Mouse (Mus musculus) midbrain, embryonic 13.5 days (tissue): ENCODE data around the gene C1qtnf6. TPM values are rescaled to one million over a fixed set of nuclear protein-coding genes. Genes with fewer than 3 reads are reported as not detected.

ENCODE experiments used
- ATAC-seq: fragments of 200-750 bp; cut with Nextera tagmentation; 2 replicates; pipeline ENCODE4 v1.8.0; 2017; ENCODE audit warnings: mild to moderate bottlenecking, moderate TSS enrichment, moderate library complexity
- H3K27ac ChIP-seq: fragments of 300-500 bp; sonication (generic); 2 replicates; pipeline ENCODE4 v1.5.1; 2015; ENCODE audit warnings: inconsistent platforms, mild to moderate bottlenecking, moderate library complexity
- H3K27me3 ChIP-seq: fragments of 300-500 bp; sonication (generic); 2 replicates; pipeline ENCODE4 v1.6.1; 2015; ENCODE audit warnings: mild to moderate bottlenecking, inconsistent platforms
- H3K36me3 ChIP-seq: fragments of 300-500 bp; sonication (generic); 2 replicates; pipeline ENCODE4 v1.6.1; 2015; ENCODE audit warnings: mild to moderate bottlenecking, inconsistent platforms
- H3K4me1 ChIP-seq: fragments of 300-500 bp; sonication (generic); replicated peaks from 2 replicates; pipeline ENCODE4 v1.6.1; 2015; ENCODE audit warnings: inconsistent platforms
- H3K4me2 ChIP-seq: fragments of 300-500 bp; sonication (generic); replicated peaks from 2 replicates; pipeline ENCODE4 v1.6.1; 2015; ENCODE audit warnings: moderate library complexity, mild to moderate bottlenecking, inconsistent platforms
- H3K4me3 ChIP-seq: fragments of 300-500 bp; sonication (generic); replicated peaks from 2 replicates; pipeline ENCODE4 v1.5.1; 2015; ENCODE audit warnings: mild to moderate bottlenecking, inconsistent platforms
- H3K9ac ChIP-seq: fragments of 300-500 bp; sonication (generic); replicated peaks from 2 replicates; pipeline ENCODE4 v1.6.1; 2015; ENCODE audit warnings: mild to moderate bottlenecking, inconsistent platforms
- H3K9me3 ChIP-seq: fragments of 300-500 bp; sonication (generic); 2 replicates; pipeline ENCODE4 v1.6.1; 2016; ENCODE audit warnings: mild to moderate bottlenecking, inconsistent platforms
- WGBS: fragments of 180-500 bp; shearing (Covaris S2); methylation state at CpG from one replicate; pipeline ENCODE4 v1.1.7; 2015; 5-methylcytosine and 5-hydroxymethylcytosine counted together
- polyA plus RNA-seq: library from polyadenylated mRNA; unstranded; fragments of >200 nt; fragmentation: Nextera tagmentation; extraction: Ambion mirVana; gene quantifications from 2 replicates; pipeline ENCODE4 v1.2.1, GENCODE M21; 2015

Gene C1qtnf6
- polyA plus RNA-seq, 1 experiment from 2014 or later: 5.6 TPM

DNA sequence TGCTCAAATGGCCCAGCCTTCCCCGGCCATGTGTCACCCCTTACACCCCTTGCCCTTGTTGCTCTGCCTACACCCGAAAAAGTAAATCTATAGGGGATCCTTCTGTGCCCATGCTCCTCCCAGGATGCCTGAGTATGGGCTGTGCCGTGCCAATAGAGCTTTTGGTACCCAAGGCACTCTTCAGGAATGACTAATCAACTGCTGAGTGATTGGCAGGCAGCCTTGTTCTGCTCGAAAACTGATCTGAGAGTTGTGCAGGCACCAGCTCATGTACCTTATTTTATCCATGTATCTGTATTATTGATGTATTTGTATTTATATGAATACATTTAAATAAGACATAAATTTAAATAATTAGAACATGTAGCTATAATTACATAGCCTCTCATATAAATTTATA lies 44.1 kb downstream of the C1qtnf6 start:
- Histone ChIP-seq H3K4me3 (no peak overlapping the region), H3K4me2 (no peak overlapping the region), H3K27ac (no peak overlapping the region), H3K9ac (no peak overlapping the region), H3K27me3 (no peaks in the 10 kb centered on the region), H3K4me1 (no peaks in the 10 kb centered on the region), H3K36me3 (no peaks in the 10 kb centered on the region), H3K9me3 (no peaks in the 10 kb centered on the region)
- ATAC-seq: no peak
- WGBS: 70% methylated on average over 4 of the region's 4 CpGs

DNA sequence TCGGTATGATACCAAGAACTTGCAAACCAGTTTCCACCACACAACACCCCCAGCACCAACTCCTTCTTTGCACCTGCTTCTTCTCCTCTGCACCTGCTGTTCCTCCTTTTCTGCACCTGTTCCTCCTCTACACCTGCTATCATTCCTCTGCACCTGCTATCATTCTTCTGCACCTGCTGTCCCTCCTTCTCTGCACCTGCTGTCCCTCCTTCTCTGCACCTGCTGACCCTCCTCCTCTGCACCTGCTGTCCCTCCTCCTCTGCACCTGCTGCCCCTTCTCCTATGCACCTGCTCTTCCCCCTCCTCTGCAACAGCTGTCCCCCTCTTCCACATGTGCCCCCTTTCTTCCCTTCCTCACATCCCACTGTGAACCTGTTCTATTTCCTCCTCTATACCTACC lies 44.7 kb downstream of the C1qtnf6 start:
- no peaks in the 10 kb centered on the region for H3K27me3 ChIP-seq
- H3K27ac ChIP-seq: no peak overlapping the region
- no peak for ATAC-seq
- 94% methylated on average over 1 of the region's 1 CpGs for WGBS
- H3K36me3 ChIP-seq: no peaks in the 10 kb centered on the region
- H3K4me2 ChIP-seq: no peak overlapping the region
- no peaks in the 10 kb centered on the region for H3K9me3 ChIP-seq
- H3K4me1 ChIP-seq: no peaks in the 10 kb centered on the region
- H3K9ac ChIP-seq: no peak overlapping the region
- no peak overlapping the region for H3K4me3 ChIP-seq

DNA sequence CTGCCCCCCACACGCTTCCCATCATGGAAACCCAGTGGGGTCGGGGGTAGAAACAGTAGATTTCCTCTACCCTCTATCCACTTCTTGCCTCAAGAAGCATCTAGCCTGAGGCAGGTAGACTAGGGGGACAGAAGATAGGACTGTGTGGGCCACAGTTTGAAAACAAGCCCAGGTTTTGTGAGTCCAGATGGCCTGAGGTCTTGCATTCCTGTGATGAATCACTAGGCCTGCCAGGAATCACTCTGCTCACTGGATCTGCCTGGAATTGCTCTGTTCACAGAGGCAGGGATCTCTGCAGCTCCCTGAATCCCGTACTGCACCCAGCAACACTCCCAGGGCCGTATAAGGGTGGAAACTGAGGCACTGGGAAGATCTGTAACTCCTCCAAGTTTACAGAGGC lies 47.9 kb downstream of the C1qtnf6 start:
- no peak overlapping the region for H3K4me3 ChIP-seq
- WGBS: 74% methylated on average over 4 of the region's 4 CpGs
- no peak overlapping the region for H3K27ac ChIP-seq
- H3K4me1 ChIP-seq: no peaks in the 10 kb centered on the region
- H3K4me2 ChIP-seq: no peak overlapping the region
- no peak for ATAC-seq
- no peaks in the 10 kb centered on the region for H3K36me3 ChIP-seq
- no peaks in the 10 kb centered on the region for H3K9me3 ChIP-seq
- no peaks in the 10 kb centered on the region for H3K27me3 ChIP-seq
- no peak overlapping the region for H3K9ac ChIP-seq

DNA sequence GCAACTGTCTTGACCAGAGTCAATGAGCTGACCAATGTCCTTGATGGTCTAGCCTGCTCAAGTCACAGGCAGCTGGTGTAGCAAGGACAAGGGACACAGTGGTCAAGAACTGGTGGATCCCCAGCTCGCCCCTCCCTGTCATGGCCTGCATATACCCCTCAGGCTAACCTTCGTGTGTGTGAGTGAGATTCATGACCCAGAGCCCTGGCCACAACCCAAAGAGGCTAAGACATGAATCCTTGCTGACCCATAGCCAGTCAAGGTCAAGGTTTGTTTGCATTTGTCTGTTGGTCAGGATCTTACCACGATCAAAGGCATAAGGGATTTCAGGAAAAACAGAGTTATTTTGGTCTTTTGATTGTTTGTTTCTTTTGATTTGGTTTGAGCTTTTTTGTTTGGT lies 48.7 kb downstream of the C1qtnf6 start:
- no peak overlapping the region for H3K4me3 ChIP-seq
- no peaks in the 10 kb centered on the region for H3K4me1 ChIP-seq
- no peak for ATAC-seq
- H3K27ac ChIP-seq: no peak overlapping the region
- H3K4me2 ChIP-seq: no peak overlapping the region
- H3K36me3 ChIP-seq: no peaks in the 10 kb centered on the region
- no peaks in the 10 kb centered on the region for H3K9me3 ChIP-seq
- 70% methylated on average over 3 of the region's 3 CpGs for WGBS
- H3K27me3 ChIP-seq: no peaks in the 10 kb centered on the region
- H3K9ac ChIP-seq: no peak overlapping the region

DNA sequence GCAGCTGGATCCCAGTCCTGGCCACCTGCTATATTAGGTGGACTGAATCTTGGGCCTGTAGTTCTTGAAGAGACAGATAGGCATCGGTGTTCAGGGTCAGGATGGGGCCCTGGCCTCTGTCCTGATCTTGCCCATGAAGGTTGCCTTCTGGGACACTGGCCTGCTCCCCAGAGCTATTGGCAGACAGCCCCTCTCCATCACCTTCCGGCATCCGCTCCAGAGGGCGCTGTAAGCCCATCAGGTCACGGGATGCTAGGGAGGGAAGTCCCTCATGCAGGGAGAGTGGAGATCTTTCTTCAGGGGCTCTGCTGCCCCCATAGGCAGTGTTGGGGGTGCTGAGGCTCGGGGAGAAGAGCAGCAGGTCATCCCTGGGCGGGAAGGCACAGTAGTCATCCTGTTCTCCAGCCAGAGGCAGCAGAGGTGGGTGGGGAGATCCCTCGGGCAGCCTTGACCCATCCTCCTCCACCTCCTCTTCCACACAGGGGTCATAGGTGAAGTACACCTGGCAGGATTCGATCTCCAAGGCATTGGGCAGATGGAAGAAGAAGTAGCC lies 49.7 kb downstream of the C1qtnf6 start:
- H3K9me3 ChIP-seq: no peaks in the 10 kb centered on the region
- ATAC-seq: no peak
- no peaks in the 10 kb centered on the region for H3K4me1 ChIP-seq
- H3K36me3 ChIP-seq: no peaks in the 10 kb centered on the region
- H3K4me3 ChIP-seq: no peak overlapping the region
- 49% methylated on average over 9 of the region's 9 CpGs for WGBS
- no peak overlapping the region for H3K4me2 ChIP-seq
- H3K27ac ChIP-seq: no peak overlapping the region
- no peak overlapping the region for H3K9ac ChIP-seq
- no peaks in the 10 kb centered on the region for H3K27me3 ChIP-seq

DNA sequence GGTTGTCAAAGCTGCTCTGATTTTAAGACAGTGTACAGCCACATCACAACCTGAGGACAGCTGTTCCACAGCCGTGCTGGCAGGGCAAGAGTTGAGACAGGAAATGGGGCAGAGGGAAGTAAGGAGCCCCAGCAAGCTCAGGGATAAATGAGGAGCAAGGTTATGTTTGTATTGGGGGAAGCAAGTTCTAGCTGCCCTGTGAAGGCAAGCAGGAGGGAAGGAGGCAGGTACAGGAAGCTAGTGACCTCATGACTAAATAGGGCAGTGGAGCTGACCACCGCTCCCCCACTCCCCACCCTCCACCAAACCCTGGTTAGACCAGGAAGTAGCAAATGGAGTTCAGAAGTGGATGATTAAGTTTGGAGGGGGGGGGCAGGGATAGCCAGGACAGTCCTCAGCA lies 50.2 kb downstream of the C1qtnf6 start:
- no peaks in the 10 kb centered on the region for H3K4me1 ChIP-seq
- H3K9me3 ChIP-seq: no peaks in the 10 kb centered on the region
- H3K4me2 ChIP-seq: no peak overlapping the region
- H3K4me3 ChIP-seq: no peak overlapping the region
- H3K9ac ChIP-seq: no peak overlapping the region
- no peak overlapping the region for H3K27ac ChIP-seq
- WGBS: 90% methylated on average over 2 of the region's 2 CpGs
- H3K27me3 ChIP-seq: no peaks in the 10 kb centered on the region
- no peaks in the 10 kb centered on the region for H3K36me3 ChIP-seq
- ATAC-seq: no peak

DNA sequence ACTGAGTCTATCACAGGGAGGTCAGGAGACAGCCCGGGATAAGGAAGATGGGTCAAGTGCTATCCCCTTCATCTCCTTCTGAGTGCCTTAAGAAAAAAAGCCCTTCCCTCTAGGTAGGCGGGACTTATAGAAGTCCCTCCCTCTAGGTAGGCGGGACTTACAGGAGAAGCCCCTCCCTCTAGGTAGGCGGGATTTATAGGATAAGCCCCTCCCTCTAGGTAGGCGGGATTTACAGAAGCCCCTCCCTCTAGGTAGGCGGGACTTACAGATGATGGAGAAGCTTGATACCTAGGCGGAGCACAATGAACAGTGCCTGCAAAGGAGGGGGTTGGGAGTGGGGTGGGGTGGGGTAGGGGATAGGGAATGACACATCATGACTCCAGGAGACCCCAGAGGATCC lies 51.1 kb downstream of the C1qtnf6 start:
- Histone ChIP-seq H3K27me3 (no peaks in the 10 kb centered on the region), H3K9me3 (no peaks in the 10 kb centered on the region), H3K4me3 (no peak overlapping the region), H3K4me1 (no peaks in the 10 kb centered on the region), H3K27ac (no peak overlapping the region), H3K36me3 (no peaks in the 10 kb centered on the region), H3K4me2 (no peak overlapping the region), H3K9ac (no peak overlapping the region)
- no peak for ATAC-seq
- 70% methylated on average over 7 of the region's 7 CpGs for WGBS

DNA sequence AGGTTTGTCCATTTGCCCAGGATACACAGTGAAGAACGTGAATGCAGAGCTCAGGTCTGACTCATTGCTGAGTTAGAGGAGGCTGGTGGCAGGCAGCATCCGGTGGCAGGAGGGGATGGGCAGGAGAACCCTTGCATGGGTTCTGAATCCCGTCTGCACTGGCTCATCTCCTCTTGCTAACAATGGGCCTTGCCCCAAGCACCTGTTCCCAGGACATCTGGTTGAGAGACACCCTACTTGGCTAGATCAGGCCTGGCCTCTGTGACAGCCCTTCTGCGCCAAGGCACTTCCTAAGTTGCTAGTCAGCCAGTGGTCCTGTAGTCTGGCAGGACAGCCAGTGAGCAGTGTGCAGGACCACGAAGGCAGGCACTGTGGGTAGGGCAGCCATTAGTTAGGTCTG lies 51.7 kb downstream of the C1qtnf6 start:
- no peak for ATAC-seq

DNA sequence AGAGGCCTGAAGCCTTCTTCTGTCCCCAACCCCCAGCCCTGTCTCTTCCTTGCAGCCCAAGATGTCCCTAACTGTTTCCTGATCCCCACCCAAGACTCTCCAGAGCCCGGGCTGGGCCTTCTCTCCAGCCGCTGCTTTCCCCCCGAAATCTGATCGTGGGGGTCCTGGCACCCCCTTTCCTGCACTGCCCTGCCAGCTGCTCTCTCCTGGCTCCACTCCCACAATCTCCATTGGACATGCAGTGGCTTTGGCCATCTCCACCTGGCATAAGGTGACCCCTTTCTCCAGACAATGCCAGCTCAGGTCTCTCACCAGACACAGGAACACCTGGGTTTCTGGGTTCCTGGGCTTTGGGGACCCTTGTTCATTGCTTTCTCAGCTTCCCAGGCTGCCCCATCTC lies 53.1 kb downstream of the C1qtnf6 start:
- no peaks in the 10 kb centered on the region for H3K4me1 ChIP-seq
- no peaks in the 10 kb centered on the region for H3K36me3 ChIP-seq
- no peaks in the 10 kb centered on the region for H3K9me3 ChIP-seq
- H3K27me3 ChIP-seq: peaks cover 4% of the 10 kb centered on the region; the same call in 1 of the 2 replicates
- ATAC-seq: no peak
- no peak overlapping the region for H3K4me3 ChIP-seq
- H3K9ac ChIP-seq: no peak overlapping the region
- H3K27ac ChIP-seq: no peak overlapping the region
- WGBS: 95% methylated on average over 4 of the region's 4 CpGs
- no peak overlapping the region for H3K4me2 ChIP-seq

More for the DNA sequence above, 51.7 kb downstream of the C1qtnf6 start:
- 80% methylated on average over 5 of the region's 5 CpGs for WGBS
- Histone ChIP-seq H3K27me3 (no peaks in the 10 kb centered on the region), H3K4me2 (no peak overlapping the region), H3K9ac (no peak overlapping the region), H3K36me3 (no peaks in the 10 kb centered on the region), H3K27ac (no peak overlapping the region), H3K4me1 (no peaks in the 10 kb centered on the region), H3K9me3 (no peaks in the 10 kb centered on the region), H3K4me3 (no peak overlapping the region)

DNA sequence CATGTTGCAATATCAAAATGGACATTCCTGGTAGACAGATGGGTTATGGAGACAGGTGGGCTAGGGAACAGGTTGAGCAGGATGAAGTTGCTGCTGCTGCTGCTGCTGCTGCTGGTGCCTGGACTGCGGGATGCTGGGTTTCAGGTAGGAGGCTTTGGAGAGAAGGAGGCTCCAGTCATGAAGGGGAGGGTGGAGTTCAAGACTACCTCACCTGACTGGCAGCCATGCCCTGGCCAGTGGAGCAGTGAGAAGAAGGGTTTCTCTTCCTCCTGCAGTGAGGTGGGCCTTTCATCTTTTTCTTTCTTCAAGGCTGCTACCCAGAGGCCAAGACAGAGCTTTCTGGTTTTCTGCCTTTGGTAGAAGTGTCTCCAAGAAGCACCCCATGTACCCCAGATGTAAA lies 54.3 kb downstream of the C1qtnf6 start:
- H3K4me2 ChIP-seq: no peak overlapping the region
- no peak overlapping the region for H3K27ac ChIP-seq
- no peak for ATAC-seq
- no peaks in the 10 kb centered on the region for H3K9me3 ChIP-seq
- no peaks in the 10 kb centered on the region for H3K4me1 ChIP-seq
- no peak overlapping the region for H3K4me3 ChIP-seq
- no peak overlapping the region for H3K9ac ChIP-seq
- 78% methylated on average over 1 of the region's 1 CpGs for WGBS
- peaks cover 4% of the 10 kb centered on the region; the same call in 1 of the 2 replicates for H3K27me3 ChIP-seq
- H3K36me3 ChIP-seq: no peaks in the 10 kb centered on the region

DNA sequence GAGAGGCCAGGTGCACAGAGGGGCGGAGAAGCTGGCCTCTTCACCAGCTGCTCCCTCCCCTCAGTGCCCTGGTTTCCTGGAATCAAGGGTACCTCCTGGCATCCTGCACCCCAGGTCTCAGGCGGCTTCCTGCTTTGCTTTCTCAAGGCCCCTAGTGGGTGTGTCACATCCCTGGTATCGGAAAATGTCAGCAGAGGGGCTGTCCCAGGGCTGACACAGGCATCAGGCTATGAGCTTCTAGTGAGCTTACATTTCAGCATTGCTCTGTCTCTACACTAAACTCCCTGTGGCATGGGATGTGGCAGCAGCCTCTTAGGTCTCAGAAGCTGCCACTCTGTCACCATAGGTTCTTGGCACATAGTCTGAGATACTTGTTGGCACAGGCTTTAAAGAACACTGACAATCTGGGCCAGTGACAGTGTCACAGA lies 55.6 kb downstream of the C1qtnf6 start:
- Histone ChIP-seq H3K4me3 (no peak overlapping the region), H3K9ac (no peak overlapping the region), H3K4me2 (no peak overlapping the region), H3K27ac (no peak overlapping the region), H3K9me3 (no peaks in the 10 kb centered on the region), H3K36me3 (no peaks in the 10 kb centered on the region), H3K27me3 (peaks cover 4% of the 10 kb centered on the region; the same call in 1 of the 2 replicates), H3K4me1 (no peaks in the 10 kb centered on the region)
- no peak for ATAC-seq
- 72% methylated on average over 3 of the region's 3 CpGs for WGBS

DNA sequence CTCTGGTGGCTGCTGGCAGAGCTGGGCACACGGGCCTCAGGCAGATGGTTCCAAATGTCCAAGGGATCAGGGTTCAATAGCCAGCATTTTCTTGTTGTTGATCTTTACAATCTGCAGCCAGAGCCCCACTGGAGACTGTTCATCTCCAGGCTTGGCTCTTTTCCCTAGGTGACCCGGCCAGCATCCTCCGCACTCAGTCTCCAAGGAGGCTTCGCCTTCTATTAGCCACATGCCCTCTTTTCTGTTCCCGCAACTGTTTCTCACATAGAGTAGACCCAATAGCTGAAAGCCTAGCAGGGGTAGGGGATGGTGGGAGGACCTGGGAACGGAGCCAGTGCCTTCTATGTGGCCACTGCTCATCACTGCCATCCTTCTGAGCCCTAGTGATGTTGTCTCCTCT lies 57.8 kb downstream of the C1qtnf6 start:
- no peak for ATAC-seq
- Histone ChIP-seq H3K4me1 (no peaks in the 10 kb centered on the region), H3K4me2 (no peak overlapping the region), H3K9ac (no peak overlapping the region), H3K27me3 (peaks cover 4% of the 10 kb centered on the region; the same call in 1 of the 2 replicates), H3K4me3 (no peak overlapping the region), H3K36me3 (no peaks in the 10 kb centered on the region), H3K9me3 (no peaks in the 10 kb centered on the region), H3K27ac (no peak overlapping the region)
- WGBS: 87% methylated on average over 6 of the region's 6 CpGs
